Mouse (Mus musculus): ENCODE data around the gene AW822073. TPM values are rescaled to one million over a fixed set of nuclear protein-coding genes. Genes with fewer than 3 reads are reported as not detected.
"Not testable (repeated sequence)": the region's sequence is repeated elsewhere in the genome, so short reads cannot be mapped to it uniquely, and the experiment has no call there.

Gene AW822073
- polyA plus RNA-seq, 1 experiment from 2014 or later = not detected

DNA sequence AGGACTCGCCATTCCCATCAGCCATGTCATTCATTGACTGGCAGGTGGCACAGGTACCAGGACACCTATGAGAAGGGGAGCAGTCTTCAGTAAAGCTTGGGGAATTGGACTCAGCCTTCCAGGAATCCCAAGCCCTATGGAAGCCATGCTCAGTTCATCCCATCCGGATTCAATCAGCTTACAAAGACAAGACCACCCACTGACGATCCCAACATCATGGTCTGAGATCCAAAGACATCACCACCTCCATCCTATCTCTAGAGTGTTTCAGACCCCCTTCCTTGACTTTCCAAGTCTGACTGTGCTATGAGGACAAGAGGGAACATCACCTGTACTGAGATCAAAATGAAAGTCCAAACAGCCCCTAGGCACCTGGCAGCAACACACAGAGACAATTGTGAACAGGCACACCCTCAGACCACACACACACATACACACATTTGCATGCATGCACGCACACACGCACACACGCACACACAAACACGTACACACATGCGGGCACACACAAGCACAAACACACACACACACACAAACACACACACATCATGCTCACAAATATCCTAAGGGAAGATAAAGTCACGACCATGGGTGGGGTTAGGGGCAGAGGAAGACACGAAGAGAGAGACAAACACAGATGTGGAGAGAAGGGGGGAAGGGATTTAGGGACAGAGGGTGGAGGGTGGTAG lies 8.5 kb upstream of the AW822073 start:
- H3K4me1 ChIP-seq (replicated peaks); H3K4me2 ChIP-seq; H3K27me3 ChIP-seq; H3K4me3 ChIP-seq (replicated peaks); H3K27ac ChIP-seq; H3K36me3 ChIP-seq; H3K9ac ChIP-seq (replicated peaks): not testable (repeated sequence)
- WGBS = 81% methylated on average over 10 of the region's 10 CpGs
- peaks cover 34% of the 10 kb centered on the region for H3K9me3 ChIP-seq
- peak; percentile 43 for ATAC-seq (ENCODE audit: insufficient number of reproducible peaks, insufficient read depth, low FRiP score, low TSS enrichment, low read depth)

DNA sequence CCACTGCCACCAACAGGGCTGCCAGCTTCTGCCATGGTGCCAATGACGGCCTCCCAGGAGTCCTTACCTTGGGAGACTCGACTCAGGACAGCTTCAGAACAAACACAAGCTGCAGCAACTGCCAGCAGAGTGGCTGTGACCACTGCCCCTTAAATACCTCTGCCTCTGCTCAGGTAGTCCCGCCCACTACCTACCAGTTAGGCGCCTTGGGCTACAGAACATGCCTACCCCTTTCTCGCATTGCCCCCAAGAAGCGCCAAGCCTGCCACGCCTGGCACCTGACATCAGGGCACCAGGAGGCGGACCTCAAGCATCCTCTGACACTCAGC lies 7.9 kb upstream of the AW822073 start, which contains the start of gene Duxf3:
TSS of gene Duxf3 (minus strand) at position 35 of the 329 bp plus-strand sequence.
- not testable (repeated sequence) for H3K36me3 ChIP-seq, H3K27ac ChIP-seq
- ATAC-seq (ENCODE audit: insufficient number of reproducible peaks, insufficient read depth, low FRiP score, low TSS enrichment, low read depth) = peak; percentile 56

DNA sequence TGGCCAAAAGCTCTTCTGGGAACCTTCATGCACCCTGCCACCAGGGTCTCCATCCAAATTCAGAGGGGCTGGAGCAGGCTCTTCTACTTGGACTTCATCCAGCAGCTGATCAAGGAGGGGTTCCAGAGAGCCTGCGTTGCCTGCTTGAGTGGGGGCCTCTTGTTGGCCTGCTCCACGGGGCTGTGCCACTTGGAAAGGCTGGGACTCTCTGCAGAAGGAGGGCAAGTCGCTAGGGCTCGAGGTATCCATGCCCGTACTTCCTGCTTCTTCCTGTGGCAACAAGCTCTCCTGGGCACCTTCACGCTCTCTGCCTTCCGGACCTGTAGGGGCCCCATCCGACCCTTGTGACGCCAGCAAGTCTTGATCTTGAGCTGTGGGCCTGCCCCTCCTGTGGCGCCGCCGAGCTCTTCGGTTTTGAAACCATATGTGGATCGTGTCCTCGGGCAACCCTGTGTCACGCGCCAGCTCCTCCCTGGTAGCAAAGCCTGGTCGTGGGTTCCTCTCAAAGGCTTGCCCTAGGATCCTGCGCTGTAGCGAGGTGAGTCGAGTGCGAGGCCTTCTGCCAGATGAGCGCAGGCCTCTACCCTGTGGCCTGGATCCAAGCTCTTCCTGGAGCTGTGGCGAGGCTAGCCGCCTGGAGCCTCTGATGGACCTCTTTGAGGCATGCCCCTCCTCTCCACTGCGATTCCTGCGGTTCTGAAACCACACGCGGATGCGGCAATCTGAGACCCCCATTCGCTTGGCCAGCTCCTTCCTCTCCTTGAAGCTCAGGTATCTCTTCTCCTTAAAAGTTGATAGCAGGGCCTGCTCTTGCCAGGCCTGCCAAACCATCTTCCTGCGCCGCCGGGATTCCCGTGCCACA lies 7.3 kb upstream of the AW822073 start:
- ATAC-seq (ENCODE audit: insufficient number of reproducible peaks, insufficient read depth, low FRiP score, low TSS enrichment, low read depth) = peak; percentile 83
- H3K4me2 ChIP-seq; H3K9ac ChIP-seq (replicated peaks); H3K27me3 ChIP-seq; H3K4me1 ChIP-seq (replicated peaks); H3K36me3 ChIP-seq; H3K4me3 ChIP-seq (replicated peaks); H3K27ac ChIP-seq: not testable (repeated sequence)
- H3K9me3 ChIP-seq = peaks cover 34% of the 10 kb centered on the region
- WGBS = 87% methylated on average over 35 of the region's 35 CpGs

More for the DNA sequence above, 7.9 kb upstream of the AW822073 start, which contains the start of gene Duxf3:
- peaks cover 34% of the 10 kb centered on the region for H3K9me3 ChIP-seq
- 87% methylated on average over 8 of the region's 8 CpGs for WGBS
- H3K9ac ChIP-seq (replicated peaks); H3K27me3 ChIP-seq; H3K4me1 ChIP-seq (replicated peaks); H3K4me2 ChIP-seq; H3K4me3 ChIP-seq (replicated peaks): not testable (repeated sequence)

DNA sequence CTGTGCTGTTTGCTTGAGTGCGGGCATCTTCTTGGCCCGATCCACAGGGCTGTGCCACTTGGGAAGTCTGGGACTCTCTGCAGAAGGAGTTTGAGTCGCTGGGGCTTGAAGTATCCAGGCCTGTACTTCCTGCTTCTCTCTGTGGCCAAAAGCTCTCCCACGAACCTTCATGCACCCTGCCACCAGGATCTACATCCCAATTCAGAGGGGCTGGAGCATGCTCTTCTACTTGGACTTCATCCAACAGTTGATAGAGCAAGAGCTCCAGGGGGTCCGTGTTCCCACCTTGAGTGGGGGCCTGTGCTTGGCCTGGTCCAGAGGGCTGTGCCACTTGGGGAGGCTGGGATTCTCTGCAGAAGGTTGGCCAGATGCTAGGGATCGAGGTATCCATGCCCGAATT lies 6.4 kb upstream of the AW822073 start:
- not testable (repeated sequence) for H3K36me3 ChIP-seq; H3K4me2 ChIP-seq; H3K27ac ChIP-seq; H3K4me3 ChIP-seq (replicated peaks); H3K27me3 ChIP-seq; H3K4me1 ChIP-seq (replicated peaks); H3K9ac ChIP-seq (replicated peaks)
- ATAC-seq (ENCODE audit: insufficient number of reproducible peaks, insufficient read depth, low FRiP score, low TSS enrichment, low read depth) = peak; percentile 34
- peaks cover 26% of the 10 kb centered on the region for H3K9me3 ChIP-seq
- 80% methylated on average over 5 of the region's 7 CpGs for WGBS

DNA sequence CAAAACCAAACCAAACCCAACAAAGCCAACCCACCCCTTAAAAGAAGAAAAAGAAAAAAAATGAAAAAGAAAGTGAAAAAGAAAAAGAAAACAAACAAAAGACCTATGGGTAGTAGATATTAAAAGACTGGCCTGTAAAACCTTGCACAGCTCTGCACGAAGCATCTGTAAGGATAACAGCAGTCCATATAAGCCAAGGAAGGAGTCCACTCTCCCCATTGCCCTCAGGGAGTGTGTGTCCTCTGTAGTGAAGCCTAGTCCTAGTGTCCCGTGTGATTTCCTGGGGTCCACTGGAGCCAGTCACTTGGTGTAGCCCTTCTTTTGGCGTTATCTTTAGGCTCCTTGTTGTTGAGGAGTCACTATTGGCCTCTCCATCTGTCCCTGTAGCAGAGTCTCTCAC lies 5.3 kb upstream of the AW822073 start:
- H3K36me3 ChIP-seq; H3K27ac ChIP-seq; H3K27me3 ChIP-seq; H3K4me2 ChIP-seq; H3K4me3 ChIP-seq (replicated peaks); ATAC-seq (ENCODE audit: insufficient number of reproducible peaks, insufficient read depth, low FRiP score, low TSS enrichment, low read depth); H3K9ac ChIP-seq (replicated peaks); H3K4me1 ChIP-seq (replicated peaks): not testable (repeated sequence)
- 58% methylated on average over 3 of the region's 3 CpGs for WGBS
- H3K9me3 ChIP-seq = peaks cover 19% of the 10 kb centered on the region

DNA sequence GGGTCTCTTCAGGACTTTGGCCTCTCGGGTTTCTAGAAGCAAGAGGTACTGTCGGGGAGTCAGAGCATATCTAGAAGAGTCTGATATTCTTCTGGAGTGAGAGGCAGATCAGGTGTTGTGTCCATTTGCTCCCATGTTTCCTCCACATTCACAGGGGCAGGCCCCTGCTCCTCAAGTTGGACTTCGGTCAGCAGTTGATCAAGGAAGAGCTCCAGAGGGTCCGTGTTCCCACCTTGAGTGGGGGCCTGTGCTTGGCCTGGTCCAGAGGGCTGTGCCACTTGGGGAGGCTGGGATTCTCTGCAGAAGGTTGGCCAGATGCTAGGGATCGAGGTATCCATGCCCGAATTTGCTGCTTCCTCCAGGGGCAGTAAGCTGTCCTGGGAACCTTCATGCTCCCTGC lies 3.1 kb upstream of the AW822073 start:
- ATAC-seq (ENCODE audit: insufficient number of reproducible peaks, insufficient read depth, low FRiP score, low TSS enrichment, low read depth); H3K27me3 ChIP-seq; H3K27ac ChIP-seq; H3K4me1 ChIP-seq (replicated peaks); H3K4me3 ChIP-seq (replicated peaks); H3K36me3 ChIP-seq; H3K9ac ChIP-seq (replicated peaks); H3K4me2 ChIP-seq: not testable (repeated sequence)
- WGBS = 82% methylated on average over 3 of the region's 6 CpGs
- H3K9me3 ChIP-seq = peaks cover 16% of the 10 kb centered on the region

DNA sequence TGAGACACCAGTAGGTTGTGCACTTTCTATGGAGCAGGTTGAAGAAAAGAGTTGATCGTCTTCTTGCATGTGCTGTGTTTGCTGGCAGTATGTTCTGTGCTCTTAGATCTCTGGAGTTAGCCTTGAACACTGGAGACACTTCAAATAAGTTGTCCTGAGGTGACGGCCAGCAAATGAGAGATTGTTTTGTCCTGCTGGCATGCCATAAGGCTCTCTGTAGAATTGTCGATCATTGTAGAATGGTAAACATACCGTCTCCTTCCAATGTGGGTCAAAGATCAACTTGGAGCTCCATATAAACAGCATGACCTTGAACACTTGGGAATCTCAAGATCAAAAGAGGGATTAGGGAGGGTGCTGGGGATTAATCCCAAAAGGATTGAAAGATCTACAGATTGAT lies 1.6 kb upstream of the AW822073 start:
- H3K9ac ChIP-seq (replicated peaks); H3K9me3 ChIP-seq; H3K4me2 ChIP-seq; H3K36me3 ChIP-seq; H3K4me1 ChIP-seq (replicated peaks); H3K4me3 ChIP-seq (replicated peaks); H3K27me3 ChIP-seq; H3K27ac ChIP-seq; ATAC-seq (ENCODE audit: insufficient number of reproducible peaks, insufficient read depth, low FRiP score, low TSS enrichment, low read depth): not testable (repeated sequence)
- WGBS = 75% methylated on average over 4 of the region's 4 CpGs

DNA sequence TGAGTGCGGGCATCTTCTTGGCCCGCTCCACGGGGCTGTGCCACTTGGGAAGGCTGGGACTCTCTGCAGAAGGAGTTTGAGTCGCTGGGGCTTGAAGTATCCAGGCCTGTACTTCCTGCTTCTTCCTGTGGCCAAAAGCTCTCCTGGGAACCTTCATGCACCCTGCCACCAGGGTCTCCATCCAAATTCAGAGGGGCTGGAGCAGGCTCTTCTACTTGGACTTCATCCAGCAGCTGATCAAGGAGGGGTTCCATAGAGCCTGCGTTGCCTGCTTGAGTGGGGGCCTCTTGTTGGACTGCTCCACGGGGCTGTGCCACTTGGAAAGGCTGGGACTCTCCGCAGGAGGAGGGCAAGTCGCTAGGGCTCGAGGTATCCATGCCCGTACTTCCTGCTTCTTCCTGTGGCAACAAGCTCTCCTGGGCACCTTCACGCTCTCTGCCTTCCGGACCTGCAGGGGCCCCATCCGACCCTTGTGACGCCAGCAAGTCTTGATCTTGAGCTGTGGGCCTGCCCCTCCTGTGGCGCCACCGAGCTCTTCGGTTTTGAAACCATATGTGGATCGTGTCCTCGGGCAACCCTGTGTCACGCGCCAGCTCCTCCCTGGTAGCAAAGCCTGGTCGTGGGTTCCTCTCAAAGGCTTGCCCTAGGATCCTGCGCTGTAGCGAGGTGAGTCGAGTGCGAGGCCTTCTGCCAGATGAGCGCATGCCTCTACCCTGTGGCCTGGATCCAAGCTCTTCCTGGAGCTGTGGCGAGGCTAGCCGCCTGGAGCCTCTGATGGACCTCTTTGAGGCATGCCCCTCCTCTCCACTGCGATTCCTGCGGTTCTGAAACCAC lies 541 bp downstream of the AW822073 start:
- H3K36me3 ChIP-seq; H3K27me3 ChIP-seq; H3K4me3 ChIP-seq (replicated peaks); H3K4me1 ChIP-seq (replicated peaks); H3K9ac ChIP-seq (replicated peaks); ATAC-seq (ENCODE audit: insufficient number of reproducible peaks, insufficient read depth, low FRiP score, low TSS enrichment, low read depth); H3K4me2 ChIP-seq; H3K27ac ChIP-seq; H3K9me3 ChIP-seq: not testable (repeated sequence)
- WGBS = 83% methylated on average over 31 of the region's 31 CpGs

DNA sequence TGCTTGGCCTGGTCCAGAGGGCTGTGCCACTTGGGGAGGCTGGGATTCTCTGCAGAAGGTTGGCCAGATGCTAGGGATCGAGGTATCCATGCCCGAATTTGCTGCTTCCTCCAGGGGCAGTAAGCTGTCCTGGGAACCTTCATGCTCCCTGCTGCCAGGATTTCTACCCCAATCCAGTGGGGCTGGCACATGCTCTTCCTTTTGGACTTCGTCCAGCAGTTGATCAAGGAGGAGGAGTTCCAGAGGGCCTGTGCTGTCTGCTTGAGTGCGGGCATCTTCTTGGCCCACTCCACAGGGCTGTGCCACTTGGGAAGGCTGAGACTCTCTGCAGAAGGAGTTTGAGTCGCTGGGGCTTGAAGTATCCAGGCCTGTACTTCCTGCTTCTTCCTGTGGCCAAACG lies 1.6 kb downstream of the AW822073 start:
- 79% methylated on average over 4 of the region's 6 CpGs for WGBS
- H3K9ac ChIP-seq (replicated peaks); H3K4me1 ChIP-seq (replicated peaks); H3K27ac ChIP-seq; H3K27me3 ChIP-seq; H3K36me3 ChIP-seq; H3K9me3 ChIP-seq; H3K4me3 ChIP-seq (replicated peaks); H3K4me2 ChIP-seq; ATAC-seq (ENCODE audit: insufficient number of reproducible peaks, insufficient read depth, low FRiP score, low TSS enrichment, low read depth): not testable (repeated sequence)

DNA sequence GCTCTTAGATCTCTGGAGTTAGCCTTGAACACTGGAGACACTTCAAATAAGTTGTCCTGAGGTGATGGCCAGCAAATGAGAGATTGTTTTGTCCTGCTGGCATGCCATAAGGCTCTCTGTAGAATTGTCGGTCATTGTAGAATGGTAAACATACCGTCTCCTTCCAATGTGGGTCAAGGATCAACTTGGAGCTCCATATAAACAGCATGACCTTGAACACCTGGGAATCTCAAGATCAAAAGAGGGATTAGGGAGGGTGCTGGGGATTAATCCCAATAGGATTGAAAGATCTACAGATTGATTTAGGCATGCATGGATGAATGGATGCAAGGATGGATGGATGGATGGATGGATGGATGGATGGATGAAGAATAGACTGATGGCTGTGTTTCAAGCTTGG lies 3.2 kb downstream of the AW822073 start:
- WGBS = 90% methylated on average over 2 of the region's 2 CpGs
- not testable (repeated sequence) for H3K9ac ChIP-seq (replicated peaks); ATAC-seq (ENCODE audit: insufficient number of reproducible peaks, insufficient read depth, low FRiP score, low TSS enrichment, low read depth); H3K4me3 ChIP-seq (replicated peaks); H3K4me2 ChIP-seq; H3K9me3 ChIP-seq; H3K36me3 ChIP-seq; H3K27me3 ChIP-seq; H3K27ac ChIP-seq; H3K4me1 ChIP-seq (replicated peaks)

DNA sequence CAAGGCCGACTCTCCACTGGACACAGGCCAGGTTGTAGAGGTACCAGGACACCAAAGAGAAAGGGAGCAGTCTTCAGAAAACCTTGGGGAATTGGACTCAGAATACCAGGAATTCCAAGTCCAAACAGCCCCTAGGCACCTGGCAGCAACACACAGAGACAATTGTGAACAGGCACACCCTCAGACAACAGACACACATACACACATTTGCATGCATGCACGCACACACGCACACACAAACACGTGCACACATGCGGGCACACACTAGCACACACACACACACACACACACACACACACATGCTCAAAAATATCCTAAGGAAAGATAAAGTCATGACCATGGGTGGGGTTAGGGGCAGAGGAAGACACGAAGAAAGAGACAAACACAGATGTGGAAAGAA lies 4.0 kb downstream of the AW822073 start:
- Histone ChIP-seq H3K27ac (no peak overlapping the region), H3K4me1 (replicated peaks) (no peaks in the 10 kb centered on the region), H3K27me3 (no peaks in the 10 kb centered on the region), H3K9me3 (peaks cover 7% of the 10 kb centered on the region; the same call in 1 of the 2 replicates), H3K4me2 (no peak overlapping the region), H3K9ac (replicated peaks) (no peak overlapping the region), H3K36me3 (no peaks in the 10 kb centered on the region), H3K4me3 (replicated peaks) (no peak overlapping the region)
- no peak for ATAC-seq (ENCODE audit: insufficient number of reproducible peaks, insufficient read depth, low FRiP score, low TSS enrichment, low read depth)
- WGBS = 85% methylated on average over 6 of the region's 6 CpGs

Measured in limb, embryonic 12.5 days (tissue).